Comparison of ENCODE assay signal across 15 mouse cellular contexts in the genomic region with DNA sequence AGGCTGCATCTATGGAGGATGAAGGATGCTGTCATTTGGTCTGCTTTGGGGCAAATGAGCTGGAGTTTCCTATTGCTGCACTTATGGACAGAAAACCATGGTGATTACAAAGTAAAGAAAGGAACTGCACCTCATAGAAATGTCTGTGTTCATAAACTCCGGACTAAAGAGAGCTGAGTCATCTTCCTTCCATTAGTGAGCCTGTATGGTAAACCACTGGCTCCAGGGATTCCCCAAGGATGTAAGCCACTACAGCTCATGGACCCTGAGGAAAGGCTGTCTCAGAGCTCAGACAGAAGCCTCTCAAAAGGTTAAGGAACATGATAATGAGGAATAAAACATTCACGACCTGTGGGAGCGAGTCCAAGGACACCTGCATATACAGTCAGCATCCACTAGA.
"Had no signal": no experiment of that assay in that cellular context is flagged by ENCODE, and none has a peak within 500 bp of the region (broad histone marks: within the 10 kb centered on the region; RNA-seq: fewer than 3 reads in every experiment).

No protein-coding gene starts in this region.

- H3K9me3 ChIP-seq: lung, embryonic 15.5 days; midbrain, embryonic 10.5 days; midbrain, embryonic 12.5 days; neural tube, embryonic 12.5 days had no signal

- H3K4me1 ChIP-seq: lung, embryonic 15.5 days; midbrain, embryonic 10.5 days; midbrain, embryonic 12.5 days; neural tube, embryonic 12.5 days had no signal

- H3K9ac ChIP-seq: liver, postnatal 0 days; lung, embryonic 15.5 days; midbrain, embryonic 12.5 days; neural tube, embryonic 12.5 days had no signal

- H3K36me3 ChIP-seq: lung, embryonic 15.5 days; midbrain, embryonic 10.5 days; midbrain, embryonic 12.5 days; neural tube, embryonic 12.5 days had no signal

- H3K4me2 ChIP-seq: lung, embryonic 15.5 days; midbrain, embryonic 12.5 days; neural tube, embryonic 12.5 days had no signal

- H3K27ac ChIP-seq: lung, embryonic 15.5 days; midbrain, embryonic 10.5 days; midbrain, embryonic 12.5 days; neural tube, embryonic 12.5 days had no signal

- ATAC-seq: liver, postnatal 0 days; lung, postnatal 0 days; midbrain, embryonic 16.5 days had no signal

- H3K27me3 ChIP-seq: lung, embryonic 15.5 days; midbrain, embryonic 12.5 days; neural tube, embryonic 12.5 days had no signal

- DNase-seq: liver, postnatal 0 days; lung, adult 2 months; lung, postnatal 14 days; lung, postnatal 4 days; midbrain, embryonic 14.5 days; right cerebral cortex, postnatal 14 days; thymus, adult 18-20 months; thymus, postnatal 14 days; thymus, postnatal 36 days had no signal

- H3K4me3 ChIP-seq: lung, embryonic 15.5 days; midbrain, embryonic 10.5 days; midbrain, embryonic 12.5 days; neural tube, embryonic 12.5 days had no signal
